Mouse (Mus musculus) myocyte (in vitro differentiated cells): ENCODE measurements around the gene 9930104L06Rik. TPM values are rescaled to one million over a fixed set of nuclear protein-coding genes. Genes with fewer than 3 reads are reported as not detected.

ENCODE experiments used
- H3K27me3 ChIP-seq: one replicate; pipeline ENCODE4 v1.6.1; 2011; ENCODE audit not compliant: control insufficient read depth, insufficient read depth, insufficient read length
- H3K36me3 ChIP-seq: one replicate; pipeline ENCODE4 v1.6.1; 2011; ENCODE audit not compliant: control insufficient read depth, insufficient read depth
- H3K4me2 ChIP-seq: one replicate; pipeline ENCODE4 v1.6.1; 2011; ENCODE audit warnings: low read depth, control low read depth
- H3K4me3 ChIP-seq: one replicate; pipeline ENCODE4 v1.5.1; 2011; ENCODE audit warnings: mild to moderate bottlenecking, control low read depth, moderate library complexity
- H3K79me2 ChIP-seq: one replicate; pipeline ENCODE4 v1.6.1; 2011; ENCODE audit not compliant: control insufficient read depth, insufficient read depth
- H3ac ChIP-seq: one replicate; pipeline ENCODE4 v1.6.1; 2011; ENCODE audit not compliant: control insufficient read depth, insufficient read length
- CEBPB ChIP-seq: IDR thresholded peaks from 2 replicates; pipeline ENCODE4 v1.6.1; 2011; ENCODE audit warnings: mild to moderate bottlenecking, moderate library complexity; ENCODE audit not compliant: poor library complexity, insufficient read depth, severe bottlenecking
- E2F4 ChIP-seq: IDR thresholded peaks from one replicate; pipeline ENCODE4 v1.6.1; 2011; ENCODE audit warnings: mild to moderate bottlenecking, control low read depth, moderate library complexity; ENCODE audit not compliant: insufficient read depth
- MAX ChIP-seq: IDR thresholded peaks from one replicate; pipeline ENCODE4 v1.6.1; 2011; ENCODE audit warnings: low read depth, mild to moderate bottlenecking, control low read depth
- MYOD1 ChIP-seq, 3 experiments: IDR thresholded peaks; one replicate each; pipeline ENCODE4 v1.6.1; 2011; ENCODE audit warnings: control low read depth in 2 of 3, low read depth in 2 of 3, mild to moderate bottlenecking in 2 of 3, moderate library complexity in 1 of 3; ENCODE audit not compliant: insufficient read length in 2 of 3, control insufficient read depth in 1 of 3
- MYOG ChIP-seq, 3 experiments: IDR thresholded peaks; one replicate each; pipeline ENCODE4 v1.6.1; 2011; ENCODE audit warnings: control low read depth in 2 of 3, low read depth in 2 of 3, mild to moderate bottlenecking in 2 of 3; ENCODE audit not compliant: insufficient read length in 2 of 3, control insufficient read depth in 1 of 3, insufficient read depth in 1 of 3
- POLR2A ChIP-seq: IDR thresholded peaks from one replicate; pipeline ENCODE4 v1.6.1; 2011; ENCODE audit warnings: low read depth, mild to moderate bottlenecking, control low read depth, moderate library complexity; ENCODE audit not compliant: insufficient read length
- POLR2AphosphoS2 ChIP-seq: IDR thresholded peaks from one replicate; pipeline ENCODE4 v1.6.1; 2011; ENCODE audit warnings: low read depth, control low read depth; ENCODE audit not compliant: insufficient read length
- REST ChIP-seq: IDR thresholded peaks from one replicate; pipeline ENCODE4 v1.6.1; 2011; ENCODE audit warnings: mild to moderate bottlenecking, control low read depth, moderate library complexity; ENCODE audit not compliant: insufficient read depth, insufficient read length
- SRF ChIP-seq: IDR thresholded peaks from one replicate; pipeline ENCODE4 v1.6.1; 2011; ENCODE audit warnings: low read depth; ENCODE audit not compliant: control insufficient read depth, insufficient read length
- TCF12 ChIP-seq: IDR thresholded peaks from one replicate; pipeline ENCODE4 v1.6.1; 2011; ENCODE audit warnings: mild to moderate bottlenecking, control low read depth; ENCODE audit not compliant: poor library complexity, insufficient read depth, severe bottlenecking
- TCF3 ChIP-seq: IDR thresholded peaks from one replicate; pipeline ENCODE4 v1.6.1; 2011; ENCODE audit warnings: low read depth, control low read depth; ENCODE audit not compliant: insufficient read length
- USF1 ChIP-seq: IDR thresholded peaks from one replicate; pipeline ENCODE4 v1.6.1; 2011; ENCODE audit warnings: low read depth, mild to moderate bottlenecking, control low read depth, moderate library complexity
- polyA plus RNA-seq: library from polyadenylated mRNA; unstranded; fragments of >200 nt; fragmentation: generic; extraction: Trizol; gene quantifications from one replicate; pipeline ENCODE4 v1.2.1, GENCODE M21; 2012; ENCODE audit warnings: missing spikeins

The 9930104L06Rik gene
- polyA plus RNA-seq, 1 experiment: 4.5 TPM

- H3K27me3 ChIP-seq: peaks cover 86% of the 10 kb centered on the region
- H3ac ChIP-seq: no peak overlapping the region
- no peak overlapping the region for H3K4me3 ChIP-seq
- TF ChIP-seq USF1: no peak
- no peak for TF ChIP-seq TCF3
- no peak for TF ChIP-seq CEBPB
- no peak for TF ChIP-seq POLR2AphosphoS2
- no peak for TF ChIP-seq MYOG (IDR thresholded peaks at IDR 0.05; ENCODE audit: control insufficient read depth in 1 of 3, insufficient read depth in 1 of 3, insufficient read length in 2 of 3, low read depth in 2 of 3)
- TF ChIP-seq POLR2A: no peak
- TF ChIP-seq MYOD1 (IDR thresholded peaks at IDR 0.05; ENCODE audit: control insufficient read depth in 1 of 3, insufficient read length in 2 of 3, low read depth in 2 of 3): no peak
- no peak for TF ChIP-seq REST
- no peak for TF ChIP-seq E2F4
- no peak for TF ChIP-seq SRF
- no peak for TF ChIP-seq MAX
- TF ChIP-seq TCF12: no peak
- no peaks in the 10 kb centered on the region for H3K36me3 ChIP-seq
- no peaks in the 10 kb centered on the region for H3K79me2 ChIP-seq
- H3K4me2 ChIP-seq: no peak overlapping the region
These were observed 33.3 kb downstream of the 9930104L06Rik start for GRCm38 (mm10) chr4:124970194-124970593.

GRCm38 (mm10) chr4:124970677-124971076, 33.8 kb downstream of the 9930104L06Rik start:
- H3K36me3 ChIP-seq: no peaks in the 10 kb centered on the region
- no peak overlapping the region for H3ac ChIP-seq
- no peak overlapping the region for H3K4me3 ChIP-seq
- TF ChIP-seq REST: no peak
- TF ChIP-seq USF1: no peak
- no peak for TF ChIP-seq TCF3
- TF ChIP-seq SRF: no peak
- TF ChIP-seq E2F4: no peak
- H3K79me2 ChIP-seq: no peaks in the 10 kb centered on the region
- no peak overlapping the region for H3K4me2 ChIP-seq
- H3K27me3 ChIP-seq: peaks cover 86% of the 10 kb centered on the region

GRCm38 (mm10) chr4:124971094-124971493, 34.2 kb downstream of the 9930104L06Rik start:
- no peak overlapping the region for H3K4me2 ChIP-seq
- no peaks in the 10 kb centered on the region for H3K36me3 ChIP-seq
- peaks cover 84% of the 10 kb centered on the region for H3K27me3 ChIP-seq
- H3K79me2 ChIP-seq: no peaks in the 10 kb centered on the region
- H3ac ChIP-seq: no peak overlapping the region
- no peak overlapping the region for H3K4me3 ChIP-seq
- TF ChIP-seq POLR2AphosphoS2: no peak
- no peak for TF ChIP-seq MAX
- TF ChIP-seq POLR2A: no peak
- TF ChIP-seq TCF12: no peak
- TF ChIP-seq REST: no peak
- no peak for TF ChIP-seq USF1
- no peak for TF ChIP-seq E2F4

- no peak for TF ChIP-seq POLR2A
- no peak for TF ChIP-seq USF1
- TF ChIP-seq E2F4: no peak
- TF ChIP-seq POLR2AphosphoS2: no peak
- TF ChIP-seq MYOG (IDR thresholded peaks at IDR 0.05; ENCODE audit: control insufficient read depth in 1 of 3, insufficient read depth in 1 of 3, insufficient read length in 2 of 3, low read depth in 2 of 3): no peak
- no peak for TF ChIP-seq TCF3
- no peak for TF ChIP-seq CEBPB
- Histone ChIP-seq H3K36me3 (no peaks in the 10 kb centered on the region), H3K27me3 (peaks cover 80% of the 10 kb centered on the region), H3K79me2 (no peaks in the 10 kb centered on the region), H3K4me2 (no peak overlapping the region), H3K4me3 (no peak overlapping the region), H3ac (no peak overlapping the region)
These were observed 35.5 kb downstream of the 9930104L06Rik start for GRCm38 (mm10) chr4:124972316-124972715.

- no peaks in the 10 kb centered on the region for H3K36me3 ChIP-seq
- no peaks in the 10 kb centered on the region for H3K79me2 ChIP-seq
- TF ChIP-seq REST: no peak
- no peak for TF ChIP-seq MYOG (IDR thresholded peaks at IDR 0.05; ENCODE audit: control insufficient read depth in 1 of 3, insufficient read depth in 1 of 3, insufficient read length in 2 of 3, low read depth in 2 of 3)
- no peak for TF ChIP-seq POLR2A
- no peak for TF ChIP-seq TCF3
- TF ChIP-seq MAX: no peak
- no peak for TF ChIP-seq POLR2AphosphoS2
- no peak overlapping the region for H3ac ChIP-seq
- no peak overlapping the region for H3K4me2 ChIP-seq
- H3K4me3 ChIP-seq: no peak overlapping the region
- H3K27me3 ChIP-seq: peaks cover 79% of the 10 kb centered on the region
These were observed 36.4 kb downstream of the 9930104L06Rik start for GRCm38 (mm10) chr4:124973296-124973695.

GRCm38 (mm10) chr4:124978201-124978600, 41.4 kb downstream of the 9930104L06Rik start:
- Histone ChIP-seq H3K4me3 (no peak overlapping the region), H3K27me3 (peaks cover 69% of the 10 kb centered on the region)

More at GRCm38 (mm10) chr4:124978201-124978600, 41.4 kb downstream of the 9930104L06Rik start:
- no peak for TF ChIP-seq POLR2AphosphoS2
- no peak for TF ChIP-seq TCF12
- no peak for TF ChIP-seq MAX
- TF ChIP-seq POLR2A: no peak
- no peak for TF ChIP-seq TCF3
- TF ChIP-seq USF1: no peak
- no peak for TF ChIP-seq CEBPB
- no peak for TF ChIP-seq SRF
- TF ChIP-seq MYOD1 (IDR thresholded peaks at IDR 0.05; ENCODE audit: control insufficient read depth in 1 of 3, insufficient read length in 2 of 3, low read depth in 2 of 3): no peak
- no peak for TF ChIP-seq E2F4
- no peak for TF ChIP-seq MYOG (IDR thresholded peaks at IDR 0.05; ENCODE audit: control insufficient read depth in 1 of 3, insufficient read depth in 1 of 3, insufficient read length in 2 of 3, low read depth in 2 of 3)
- no peak for TF ChIP-seq REST
- Histone ChIP-seq H3ac (no peak overlapping the region), H3K36me3 (no peaks in the 10 kb centered on the region), H3K79me2 (no peaks in the 10 kb centered on the region), H3K4me2 (no peak overlapping the region)
